Mouse (Mus musculus) myocyte (in vitro differentiated cells): ENCODE measurements at regions not wholly inside any gene's neighbourhood (a gene's known extent, or its start where the extent isn't known, plus 50 kb on each side); places are given as distances from the start of the nearest gene placed in this dataset.

Experiments used
- MYOD1 ChIP-seq, 3 experiments: IDR thresholded peaks; one replicate each; pipeline ENCODE4 v1.6.1; 2011; ENCODE audit warnings: control low read depth in 2 of 3, low read depth in 2 of 3, mild to moderate bottlenecking in 2 of 3, moderate library complexity in 1 of 3; ENCODE audit not compliant: insufficient read length in 2 of 3, control insufficient read depth in 1 of 3
- POLR2A ChIP-seq: IDR thresholded peaks from one replicate; pipeline ENCODE4 v1.6.1; 2011; ENCODE audit warnings: low read depth, mild to moderate bottlenecking, control low read depth, moderate library complexity; ENCODE audit not compliant: insufficient read length

DNA sequence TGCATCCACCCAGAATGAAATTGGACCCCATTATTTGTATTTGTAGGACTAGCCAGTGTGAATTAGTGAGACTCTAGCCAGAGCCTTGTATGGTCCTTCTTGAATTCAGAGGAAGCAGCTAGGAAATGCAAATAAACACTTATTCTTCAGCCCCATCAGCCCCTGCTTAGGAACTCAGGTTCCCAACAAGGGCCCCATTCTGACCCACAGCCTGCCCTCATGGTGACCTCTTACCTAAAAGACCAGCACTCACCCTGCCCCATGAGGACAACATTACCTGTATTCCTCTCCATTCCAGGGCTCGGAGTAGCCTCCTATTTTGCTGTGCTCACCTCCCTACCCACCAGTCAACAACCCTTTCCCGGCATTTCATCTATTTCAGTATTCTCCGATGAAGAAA lies 283.6 kb upstream of the Noct start:
- TF ChIP-seq MYOD1 (IDR thresholded peaks at IDR 0.05; ENCODE audit: control insufficient read depth in 1 of 3, insufficient read length in 2 of 3, low read depth in 2 of 3), result no peak
- TF ChIP-seq POLR2A, result no peak
